Mouse (Mus musculus): ENCODE measurements around the gene Cttnbp2nl. TPM values are rescaled to one million over a fixed set of nuclear protein-coding genes. Genes with fewer than 3 reads are reported as not detected.

Cttnbp2nl gene
- polyA plus RNA-seq, 1 experiment from 2014 or later = 53.2 TPM

DNA sequence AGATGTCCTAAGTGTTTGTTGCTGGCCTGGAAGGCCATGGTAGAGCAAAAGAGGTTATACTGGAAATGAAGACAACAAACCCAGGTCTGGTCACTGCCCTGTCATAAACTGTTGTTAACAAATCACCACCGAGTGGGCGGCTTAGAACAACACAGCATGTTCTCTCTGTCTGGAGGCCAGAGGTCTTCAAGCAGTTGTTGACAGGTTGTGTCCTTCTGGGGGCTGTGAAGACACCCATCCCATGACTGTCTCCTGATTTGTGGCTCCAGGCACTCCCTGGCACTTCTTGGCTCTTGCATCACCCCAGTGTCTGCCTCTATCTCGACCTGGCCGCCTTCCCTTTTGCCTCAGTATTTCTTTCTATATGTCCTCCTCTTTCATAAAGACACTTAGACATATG, 2.7 kb upstream of the Cttnbp2nl start:
- WGBS = 84% methylated on average over 4 of the region's 4 CpGs
- Histone ChIP-seq H3K27ac (no peak overlapping the region), H3K36me3 (ENCODE audit: poor library complexity, severe bottlenecking) (no peaks in the 10 kb centered on the region), H3K4me3 (no peak overlapping the region), H3K9ac (no peak overlapping the region), H3K9me3 (replicated peaks) (no peaks in the 10 kb centered on the region), H3K4me1 (peaks cover 23% of the 10 kb centered on the region), H3K4me2 (no peak overlapping the region), H3K27me3 (peaks cover 7% of the 10 kb centered on the region; the same call in 1 of the 2 replicates)
- no peak for ATAC-seq

GRCm38 (mm10) chr3:105054952-105055351, 2.0 kb upstream of the Cttnbp2nl start:
- 54% methylated on average over 7 of the region's 7 CpGs for WGBS
- Histone ChIP-seq H3K4me1 (peaks cover 28% of the 10 kb centered on the region), H3K4me3 (no peak overlapping the region), H3K9ac (no peak overlapping the region), H3K27me3 (peaks cover 3% of the 10 kb centered on the region; the same call in 1 of the 2 replicates), H3K36me3 (ENCODE audit: poor library complexity, severe bottlenecking) (no peaks in the 10 kb centered on the region), H3K27ac (no peak overlapping the region), H3K4me2 (no peak overlapping the region), H3K9me3 (replicated peaks) (no peaks in the 10 kb centered on the region)
- no peak for ATAC-seq

- Histone ChIP-seq H3K9me3 (replicated peaks) (no peaks in the 10 kb centered on the region), H3K27me3 (no peaks in the 10 kb centered on the region), H3K4me3 (peak overlapping the region; percentile 89), H3K4me1 (peaks cover 36% of the 10 kb centered on the region), H3K27ac (0 out of 2 replicates have a peak overlapping the region, but pooled peaks have one; percentile 37), H3K4me2 (peak overlapping the region; percentile 71), H3K9ac (peak overlapping the region; percentile 90), H3K36me3 (ENCODE audit: poor library complexity, severe bottlenecking) (no peaks in the 10 kb centered on the region)
- ATAC-seq = no peak
- 80% methylated on average over 4 of the region's 4 CpGs for whole genome bisulfite sequencing
Observed at GRCm38 (mm10) chr3:105053698-105054001, 704 bp upstream of the Cttnbp2nl start.

GRCm38 (mm10) chr3:105052171-105052936, 592 bp downstream of the Cttnbp2nl start:
- Histone ChIP-seq H3K9me3 (replicated peaks) (no peaks in the 10 kb centered on the region), H3K27me3 (no peaks in the 10 kb centered on the region), H3K4me2 (peak overlapping the region; percentile 78), H3K4me3 (peak overlapping the region; percentile 89), H3K36me3 (ENCODE audit: poor library complexity, severe bottlenecking) (no peaks in the 10 kb centered on the region), H3K4me1 (peaks cover 44% of the 10 kb centered on the region), H3K9ac (peak overlapping the region; percentile 90), H3K27ac (peak overlapping the region; percentile 87)
- ATAC-seq = peak; percentile 71
- under 1% methylated on average over 37 of the region's 37 CpGs for WGBS

- peak overlapping the region; percentile 90 for H3K9ac ChIP-seq
- no peaks in the 10 kb centered on the region for H3K9me3 ChIP-seq (replicated peaks)
- ATAC-seq = no peak
- WGBS = 70% methylated on average over 2 of the region's 2 CpGs
- H3K27me3 ChIP-seq = no peaks in the 10 kb centered on the region
- peak overlapping the region; percentile 78 for H3K4me2 ChIP-seq
- peak overlapping the region; percentile 89 for H3K4me3 ChIP-seq
- peaks cover 45% of the 10 kb centered on the region for H3K4me1 ChIP-seq
- no peaks in the 10 kb centered on the region for H3K36me3 ChIP-seq (ENCODE audit: poor library complexity, severe bottlenecking)
- H3K27ac ChIP-seq = no peak overlapping the region
Observed at GRCm38 (mm10) chr3:105051103-105051502, 1.8 kb downstream of the Cttnbp2nl start.

DNA sequence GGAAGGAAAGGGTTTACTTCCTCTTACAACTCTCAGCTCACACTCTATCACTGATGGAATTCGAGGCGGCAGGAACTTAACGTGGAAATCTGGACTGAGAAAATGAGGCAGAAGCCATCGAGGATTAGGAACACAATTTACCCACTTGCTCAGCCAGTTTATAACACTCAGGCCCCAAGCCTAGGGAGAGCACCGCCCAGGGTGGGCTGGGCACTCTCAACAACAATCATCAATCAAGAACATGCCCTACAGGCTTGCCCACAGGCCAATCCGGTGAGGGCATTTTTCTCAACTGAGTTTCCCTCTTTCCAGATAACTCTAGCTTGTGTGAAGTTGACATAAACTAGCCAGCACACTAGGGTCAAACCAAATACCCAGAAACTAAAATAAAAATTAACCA, 3.1 kb downstream of the Cttnbp2nl start:
- no peak overlapping the region for H3K4me2 ChIP-seq
- H3K9me3 ChIP-seq (replicated peaks) = no peaks in the 10 kb centered on the region
- no peak for ATAC-seq
- peaks cover 51% of the 10 kb centered on the region for H3K4me1 ChIP-seq
- no peak overlapping the region for H3K27ac ChIP-seq
- no peak overlapping the region for H3K4me3 ChIP-seq
- H3K9ac ChIP-seq = no peak overlapping the region
- 84% methylated on average over 6 of the region's 6 CpGs for WGBS
- H3K27me3 ChIP-seq = no peaks in the 10 kb centered on the region
- H3K36me3 ChIP-seq (ENCODE audit: poor library complexity, severe bottlenecking) = no peaks in the 10 kb centered on the region

DNA sequence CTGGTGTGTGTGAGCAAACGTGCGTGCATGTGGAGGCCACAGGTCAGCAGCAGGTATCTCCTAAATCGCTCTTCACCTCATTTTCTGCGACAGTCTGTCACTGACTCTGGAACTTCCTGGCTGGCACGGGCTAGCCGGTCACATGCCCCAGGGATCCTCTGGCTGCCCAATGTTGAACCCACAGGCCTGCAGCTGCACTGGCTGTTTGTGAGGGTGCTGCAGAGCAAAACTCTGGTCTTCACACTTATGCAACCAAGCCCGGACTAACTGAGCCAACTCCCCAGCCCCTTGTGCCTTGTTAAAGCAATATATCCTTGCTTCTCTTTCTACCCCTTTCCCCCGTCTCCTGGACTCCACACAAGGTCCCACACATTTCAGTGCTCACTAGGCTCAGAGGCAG, 5.3 kb downstream of the Cttnbp2nl start:
- H3K4me2 ChIP-seq = no peak overlapping the region
- no peak overlapping the region for H3K4me3 ChIP-seq
- no peak overlapping the region for H3K9ac ChIP-seq
- ATAC-seq = no peak
- no peaks in the 10 kb centered on the region for H3K36me3 ChIP-seq (ENCODE audit: poor library complexity, severe bottlenecking)
- H3K27me3 ChIP-seq = no peaks in the 10 kb centered on the region
- no peaks in the 10 kb centered on the region for H3K9me3 ChIP-seq (replicated peaks)
- 88% methylated on average over 8 of the region's 8 CpGs for WGBS
- peaks cover 55% of the 10 kb centered on the region for H3K4me1 ChIP-seq
- H3K27ac ChIP-seq = no peak overlapping the region

GRCm38 (mm10) chr3:105046870-105047269, 6.1 kb downstream of the Cttnbp2nl start:
- H3K9me3 ChIP-seq (replicated peaks) = no peaks in the 10 kb centered on the region

DNA sequence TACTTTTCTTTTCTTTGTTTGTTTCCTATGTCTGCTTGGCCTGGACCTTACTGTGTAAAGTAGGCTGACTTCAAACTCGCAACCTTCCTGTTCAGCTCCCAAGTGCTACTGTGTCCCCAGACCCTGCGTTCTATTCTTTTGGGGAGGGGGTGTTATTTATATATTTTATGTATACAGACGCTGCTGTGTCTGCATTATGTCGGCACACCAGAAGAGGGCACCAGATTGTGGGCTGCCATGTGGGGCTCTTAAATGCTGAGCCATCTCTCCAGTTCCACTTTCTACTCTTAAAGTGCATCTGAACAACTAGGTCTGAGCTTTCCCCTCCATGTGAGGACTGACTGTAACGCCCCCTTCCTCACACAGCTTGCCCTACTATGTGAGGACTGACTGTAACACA, 9.2 kb downstream of the Cttnbp2nl start:
- Histone ChIP-seq H3K36me3 (ENCODE audit: poor library complexity, severe bottlenecking) (0 out of 2 replicates have a peak, but pooled peaks cover under 1% of the 10 kb centered on the region), H3K9ac (no peak overlapping the region), H3K4me2 (no peak overlapping the region), H3K9me3 (replicated peaks) (no peaks in the 10 kb centered on the region), H3K4me3 (no peak overlapping the region), H3K27me3 (no peaks in the 10 kb centered on the region), H3K27ac (no peak overlapping the region), H3K4me1 (peaks cover 44% of the 10 kb centered on the region)
- ATAC-seq = no peak
- WGBS = 88% methylated on average over 5 of the region's 5 CpGs

More at GRCm38 (mm10) chr3:105046870-105047269, 6.1 kb downstream of the Cttnbp2nl start:
- Histone ChIP-seq H3K9ac (no peak overlapping the region), H3K27me3 (no peaks in the 10 kb centered on the region), H3K4me1 (peaks cover 53% of the 10 kb centered on the region), H3K4me3 (no peak overlapping the region), H3K27ac (no peak overlapping the region), H3K36me3 (ENCODE audit: poor library complexity, severe bottlenecking) (no peaks in the 10 kb centered on the region), H3K4me2 (no peak overlapping the region)
- 92% methylated on average over 5 of the region's 5 CpGs for WGBS
- ATAC-seq = no peak

- Histone ChIP-seq H3K4me2 (no peak overlapping the region), H3K9ac (no peak overlapping the region), H3K4me3 (no peak overlapping the region), H3K27ac (no peak overlapping the region), H3K27me3 (no peaks in the 10 kb centered on the region), H3K9me3 (replicated peaks) (no peaks in the 10 kb centered on the region), H3K36me3 (ENCODE audit: poor library complexity, severe bottlenecking) (peaks cover 25% of the 10 kb centered on the region), H3K4me1 (peaks cover 32% of the 10 kb centered on the region)
- 95% methylated on average over 9 of the region's 9 CpGs for WGBS
- ATAC-seq = 0 out of 2 replicates have a peak, but pooled peaks have one; percentile 14
Observed at GRCm38 (mm10) chr3:105040983-105041625, 11.8 kb downstream of the Cttnbp2nl start.

DNA sequence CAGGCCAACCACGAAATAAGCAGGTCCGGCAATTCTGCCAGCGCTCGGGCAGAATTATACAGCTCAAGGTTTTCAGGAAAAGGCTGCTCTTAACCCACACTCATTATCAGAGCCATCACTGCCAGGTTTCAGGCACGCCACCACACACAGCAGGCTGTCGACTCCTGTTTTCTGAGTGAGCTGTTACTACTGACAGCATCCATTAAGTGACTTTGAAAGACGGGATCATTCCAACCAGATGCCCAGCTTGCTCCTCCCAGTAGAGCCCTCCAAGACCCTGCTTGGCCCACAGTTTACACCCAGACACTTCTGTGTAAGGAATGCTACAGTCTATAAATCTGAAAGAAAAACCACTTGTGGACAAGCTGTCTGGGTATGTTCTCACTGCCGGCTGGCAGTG, 12.9 kb downstream of the Cttnbp2nl start:
- 48% methylated on average over 8 of the region's 8 CpGs for WGBS
- H3K36me3 ChIP-seq (ENCODE audit: poor library complexity, severe bottlenecking) = peaks cover 36% of the 10 kb centered on the region

DNA sequence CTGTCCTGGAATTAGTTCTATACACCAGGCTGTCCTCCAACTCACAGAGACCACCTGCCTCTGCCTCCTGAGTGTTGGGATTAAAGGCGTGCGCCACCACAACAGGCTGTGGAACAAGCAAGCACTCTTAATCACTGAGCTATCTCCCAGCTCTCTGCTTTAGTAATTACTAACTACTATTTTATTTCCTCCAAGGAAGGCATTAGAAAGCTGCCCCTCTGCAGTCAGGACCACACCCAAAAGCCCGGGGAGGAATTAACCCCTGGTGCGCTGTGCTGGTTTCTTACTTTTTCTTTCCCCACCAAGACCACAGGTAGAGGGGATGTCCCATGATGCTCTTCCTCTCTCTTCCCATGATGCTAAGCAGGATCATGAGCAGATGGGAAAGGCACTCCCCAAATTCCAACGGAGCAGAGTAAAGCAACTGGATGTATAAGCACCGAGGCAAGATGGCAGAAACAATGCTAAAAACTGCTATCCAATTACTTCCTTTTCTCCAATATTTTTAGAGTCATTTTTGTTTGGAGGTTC, 15.6 kb downstream of the Cttnbp2nl start:
- no peak overlapping the region for H3K27ac ChIP-seq
- no peak overlapping the region for H3K9ac ChIP-seq
- no peaks in the 10 kb centered on the region for H3K9me3 ChIP-seq (replicated peaks)
- peaks cover 17% of the 10 kb centered on the region for H3K4me1 ChIP-seq
- WGBS = 92% methylated on average over 6 of the region's 6 CpGs
- no peak overlapping the region for H3K4me3 ChIP-seq
- H3K27me3 ChIP-seq = no peaks in the 10 kb centered on the region
- peaks cover 61% of the 10 kb centered on the region for H3K36me3 ChIP-seq (ENCODE audit: poor library complexity, severe bottlenecking)
- no peak for ATAC-seq
- no peak overlapping the region for H3K4me2 ChIP-seq

More for the DNA sequence above, 12.9 kb downstream of the Cttnbp2nl start:
- Histone ChIP-seq H3K27ac (no peak overlapping the region; the same call in 1 of the 2 replicates), H3K4me1 (peaks cover 26% of the 10 kb centered on the region), H3K4me3 (no peak overlapping the region), H3K9ac (no peak overlapping the region), H3K9me3 (replicated peaks) (no peaks in the 10 kb centered on the region), H3K4me2 (no peak overlapping the region), H3K27me3 (no peaks in the 10 kb centered on the region)
- peak; percentile 66 for ATAC-seq

Data from forebrain, embryonic 13.5 days (tissue).